Mouse (Mus musculus) CH12.LX (cell line): Measurements from ENCODE around the gene Il1rn. TPM values are rescaled to one million over a fixed set of nuclear protein-coding genes. Genes with fewer than 3 reads are reported as not detected.
A peak's percentile ranks its signal among the peaks of the same experiment; 100 is the strongest.

Source experiments
- DNase-seq: peaks from one replicate; pipeline ENCODE4 v3.0.0-alpha.2; 2013; ENCODE audit errors: extremely low read depth
- H3K27ac ChIP-seq: 2 replicates; pipeline ENCODE4 v1.5.1; 2012; ENCODE audit warnings: low read depth, mild to moderate bottlenecking, control low read depth, moderate library complexity; ENCODE audit not compliant: insufficient read depth
- H3K27me3 ChIP-seq: replicated peaks from 2 replicates; pipeline ENCODE3; 2012; ENCODE audit warnings: inconsistent platforms
- H3K36me3 ChIP-seq, 2 experiments: replicated peaks in 1 of 2; 2 replicates each; pipeline versions ENCODE3 to v1.6.1; 2012; ENCODE audit warnings: inconsistent platforms in 1 of 2, low read length in 1 of 2, mild to moderate bottlenecking in 1 of 2, mixed read lengths in 1 of 2, moderate library complexity in 1 of 2; ENCODE audit not compliant: control insufficient read depth in 1 of 2, insufficient read depth in 1 of 2
- H3K4me1 ChIP-seq, 2 experiments: 2 replicates each; pipeline ENCODE4 v1.6.1; 2012; ENCODE audit warnings: inconsistent platforms in 1 of 2, moderate library complexity in 1 of 2; ENCODE audit not compliant: insufficient read depth in 2 of 2, control insufficient read depth in 1 of 2
- H3K4me2 ChIP-seq: 2 replicates; pipeline ENCODE4 v1.6.1; 2012; ENCODE audit warnings: low read depth, mild to moderate bottlenecking, control low read depth; ENCODE audit not compliant: poor library complexity, insufficient read depth, severe bottlenecking
- H3K4me3 ChIP-seq, 3 experiments: fragments of 150-350 bp in 1 of 3; sonication (generic) in 1 of 3; replicated peaks in 1 of 3; 2 replicates each; pipeline versions ENCODE3 to v1.5.1; 2011 to 2012; ENCODE audit warnings: low read depth in 2 of 3, low read length in 2 of 3, mild to moderate bottlenecking in 2 of 3, moderate library complexity in 2 of 3, control low read depth in 1 of 3, improper control_type of control experiment in 1 of 3, inconsistent platforms in 1 of 3, mixed read lengths in 1 of 3; ENCODE audit not compliant: poor library complexity in 1 of 3
- H3K79me2 ChIP-seq: replicated peaks from 2 replicates; pipeline ENCODE4 v1.6.1; 2012; ENCODE audit warnings: mild to moderate bottlenecking, moderate library complexity; ENCODE audit not compliant: control insufficient read depth, poor library complexity, insufficient read depth, severe bottlenecking; ENCODE audit errors: extremely low read depth
- H3K9ac ChIP-seq: 2 replicates; pipeline ENCODE4 v1.6.1; 2012; ENCODE audit warnings: low read depth, mild to moderate bottlenecking, control low read depth, moderate library complexity; ENCODE audit not compliant: insufficient read depth
- H3K9me3 ChIP-seq: replicated peaks from 2 replicates; pipeline ENCODE3; 2012; ENCODE audit warnings: low read length, inconsistent platforms, mixed read lengths
- CHD2 ChIP-seq: IDR thresholded peaks from 2 replicates; pipeline ENCODE4 v1.6.1; 2011; ENCODE audit warnings: low read length, improper control_type of control experiment
- CTCF ChIP-seq, 2 experiments: IDR thresholded peaks in 1 of 2; conservative IDR thresholded peaks in 1 of 2; 2 replicates each; pipeline ENCODE4 v1.5.1; 2011 to 2012; ENCODE audit warnings: low read depth in 2 of 2, low read length in 2 of 2, improper control_type of control experiment in 1 of 2, inconsistent platforms in 1 of 2, mild to moderate bottlenecking in 1 of 2, moderate library complexity in 1 of 2
- EP300 ChIP-seq: IDR thresholded peaks from 2 replicates; pipeline ENCODE4 v1.6.1; 2011; ENCODE audit warnings: low read length, improper control_type of control experiment
- ETS1 ChIP-seq: conservative IDR thresholded peaks from 2 replicates; pipeline ENCODE4 v1.6.1; 2012; ENCODE audit warnings: low read depth, mild to moderate bottlenecking, inconsistent platforms, low read length, improper control_type of control experiment, moderate library complexity
- GABPA ChIP-seq: IDR thresholded peaks from 2 replicates; pipeline ENCODE4 v1.6.1; 2012; ENCODE audit warnings: low read depth, low read length, improper control_type of control experiment, inconsistent platforms; ENCODE audit not compliant: insufficient replicate concordance
- HCFC1 ChIP-seq: IDR thresholded peaks from 2 replicates; pipeline ENCODE4 v1.6.1; 2012; ENCODE audit warnings: low read depth, mild to moderate bottlenecking, inconsistent platforms, low read length, improper control_type of control experiment
- IRF4 ChIP-seq: IDR thresholded peaks from 2 replicates; pipeline ENCODE4 v1.6.1; 2014; ENCODE audit warnings: low read depth, mild to moderate bottlenecking, inconsistent platforms, low read length, improper control_type of control experiment
- KAT2A ChIP-seq: IDR thresholded peaks from 2 replicates; pipeline ENCODE4 v1.6.1; 2012; ENCODE audit warnings: low read length, improper control_type of control experiment, inconsistent platforms; ENCODE audit not compliant: insufficient replicate concordance
- MEF2A ChIP-seq: IDR thresholded peaks from 2 replicates; pipeline ENCODE4 v1.6.1; 2014; ENCODE audit warnings: low read depth, mild to moderate bottlenecking, inconsistent platforms, low read length, improper control_type of control experiment, borderline replicate concordance
- MXI1 ChIP-seq: IDR thresholded peaks from 2 replicates; pipeline ENCODE4 v1.6.1; 2011; ENCODE audit warnings: mild to moderate bottlenecking, low read depth, low read length, improper control_type of control experiment
- MYC ChIP-seq: IDR thresholded peaks from 2 replicates; pipeline ENCODE4 v1.6.1; 2011; ENCODE audit warnings: low read depth, mild to moderate bottlenecking, improper control_type of control experiment, low read length
- NELFE ChIP-seq: IDR thresholded peaks from 2 replicates; pipeline ENCODE4 v1.6.1; 2011; ENCODE audit warnings: low read depth, low read length, improper control_type of control experiment
- PAX5 ChIP-seq: IDR thresholded peaks from 2 replicates; pipeline ENCODE4 v1.6.1; 2012; ENCODE audit warnings: low read length, inconsistent platforms, mixed read lengths
- POLR2A ChIP-seq: IDR thresholded peaks from 2 replicates; pipeline ENCODE4 v1.6.1; 2011; ENCODE audit warnings: low read depth, mild to moderate bottlenecking, improper control_type of control experiment, low read length
- POLR2AphosphoS2 ChIP-seq: IDR thresholded peaks from 2 replicates; pipeline ENCODE4 v1.6.1; 2011; ENCODE audit warnings: low read depth, low read length, improper control_type of control experiment
- SIN3A ChIP-seq: IDR thresholded peaks from 2 replicates; pipeline ENCODE4 v1.6.1; 2012; ENCODE audit warnings: low read length, improper control_type of control experiment, inconsistent platforms
- SMC3 ChIP-seq: IDR thresholded peaks from 2 replicates; pipeline ENCODE4 v1.6.1; 2011; ENCODE audit warnings: low read depth, low read length, improper control_type of control experiment
- TBP ChIP-seq: conservative IDR thresholded peaks from 2 replicates; pipeline ENCODE4 v1.6.1; 2011; ENCODE audit warnings: low read depth, low read length, improper control_type of control experiment
- USF1 ChIP-seq: IDR thresholded peaks from 2 replicates; pipeline ENCODE4 v1.6.1; 2014; ENCODE audit warnings: low read depth, mild to moderate bottlenecking, inconsistent platforms, low read length, improper control_type of control experiment
- ZNF384 ChIP-seq: IDR thresholded peaks from 2 replicates; pipeline ENCODE4 v1.6.1; 2012; ENCODE audit warnings: low read depth, low read length, improper control_type of control experiment, inconsistent platforms
- dilution Hi-C: fragments of 300-500 bp; cut with MboI; formaldehyde crosslinking; loops from 2 replicates; pipeline ENCODE4 v1.14.3; 2020; ENCODE audit warnings: low sequenced_read_pairs; ENCODE audit not compliant: extremely low pct_unique_long_range_greater_than_20kb, extremely low pct_ligation_motif_present
- in situ Hi-C: fragments of 300-500 bp; cut with MboI; formaldehyde crosslinking; loops from 3 replicates; pipeline ENCODE4 v1.14.3; 2019; ENCODE audit warnings: low sequenced_read_pairs, low pct_ligation_motif_present, low pct_unique_long_range_greater_than_20kb, mixed read lengths
- polyA plus RNA-seq: library from polyadenylated mRNA; unstranded; fragments of >175 nt; gene quantifications from 2 replicates; pipeline ENCODE4 v1.2.1, GENCODE M21; 2012; ENCODE audit warnings: low read depth; ENCODE audit not compliant: insufficient read length
- total RNA-seq, 2 experiments: library from RNA; depleted of rRNA; stranded (reverse); fragments of 300-350 nt in 1 of 2; fragments of >200 nt in 1 of 2; gene quantifications; 2 replicates each; pipeline ENCODE4 v1.2.3; 2012 to 2014

The Il1rn gene
- total and polyA plus RNA-seq, 3 experiments: 0.37 to 0.98 (median 0.71) TPM

DNA sequence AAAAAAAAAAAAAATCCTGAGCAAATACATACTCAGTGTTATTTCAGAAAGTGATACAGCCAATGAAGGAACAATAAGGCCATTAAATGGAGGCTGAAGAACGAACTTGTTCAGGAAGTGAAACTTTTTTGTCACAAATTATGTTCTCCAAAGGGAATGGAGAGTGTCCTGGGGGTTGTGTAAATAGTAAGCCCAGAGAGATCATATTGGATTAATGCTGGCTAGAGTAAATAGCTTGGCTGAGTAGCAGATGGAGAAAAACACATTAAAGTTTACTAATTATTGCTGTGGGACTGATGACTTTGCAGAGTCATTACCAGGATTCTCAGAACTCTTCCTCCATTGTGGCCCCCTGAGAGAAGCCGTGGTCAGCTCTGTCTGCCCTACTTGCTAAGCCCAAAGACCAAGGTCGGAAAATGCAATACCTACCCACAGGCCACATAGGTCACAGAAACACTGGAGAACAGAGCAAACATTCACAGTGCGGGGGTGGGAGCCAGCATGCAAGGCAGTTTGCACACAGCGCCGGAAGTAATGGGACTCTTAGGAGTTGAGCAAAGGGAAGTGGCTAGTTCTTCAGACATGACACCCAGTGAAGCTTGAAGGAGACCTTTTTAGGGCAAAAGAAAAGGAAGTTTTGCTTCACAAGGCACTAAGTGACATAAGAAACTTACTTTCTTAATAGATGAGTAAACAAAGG, 25.2 kb upstream of the Il1rn start:
- Histone ChIP-seq H3K79me2 (no peaks in the 10 kb centered on the region), H3K9ac (no peak overlapping the region), H3K27me3 (no peaks in the 10 kb centered on the region), H3K4me2 (no peak overlapping the region), H3K9me3 (no peaks in the 10 kb centered on the region), H3K4me1 (peaks cover 2 to 27% of the 10 kb centered on the region in 2 experiments), H3K27ac (no peak overlapping the region), H3K36me3 (no peaks in the 10 kb centered on the region), H3K4me3 (peak overlapping the region in 1 of 3 experiments; percentile 14)
- dilution Hi-C loops (no loop called here), in situ Hi-C loops (no loop called here)
- DNase-seq: peak; percentile 76
- no peak for TF ChIP-seq TBP
- no peak for TF ChIP-seq GABPA
- no peak for TF ChIP-seq SIN3A
- peak; percentile 46; the same call in 1 of the 2 replicates for TF ChIP-seq MXI1
- no peak for TF ChIP-seq POLR2A

DNA sequence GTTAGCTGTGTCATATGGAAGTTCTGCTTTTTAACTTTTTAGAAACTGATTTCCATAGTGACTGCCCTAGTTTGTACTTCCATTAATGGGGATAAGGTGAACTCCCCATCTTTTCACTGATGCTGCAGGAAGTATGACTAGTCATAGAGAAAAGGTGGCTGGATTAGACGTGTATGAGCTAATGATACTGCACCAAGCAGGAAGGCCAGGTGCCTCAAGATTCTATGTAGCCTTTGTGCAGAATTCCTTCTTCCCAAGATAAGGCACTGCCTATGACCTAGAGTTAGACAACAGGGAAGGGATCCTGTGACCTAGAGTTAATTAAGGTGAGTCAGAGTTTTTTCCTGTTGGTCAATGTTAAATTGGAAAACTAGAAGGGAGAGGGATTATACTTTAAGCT, 19.7 kb upstream of the Il1rn start:
- Histone ChIP-seq H3K27ac (no peak overlapping the region), H3K9me3 (no peaks in the 10 kb centered on the region), H3K9ac (no peak overlapping the region), H3K27me3 (no peaks in the 10 kb centered on the region), H3K4me1 (peaks cover 0 to 35% of the 10 kb centered on the region in 2 experiments; a peak in 2 of 4 replicates), H3K79me2 (no peaks in the 10 kb centered on the region), H3K4me2 (no peak overlapping the region)
- in situ Hi-C loops: no loop called here
- DNase-seq: no peak
- TF ChIP-seq MYC: no peak
- no peak for TF ChIP-seq SMC3
- no peak for TF ChIP-seq HCFC1
- TF ChIP-seq TBP: no peak
- TF ChIP-seq PAX5: no peak
- TF ChIP-seq POLR2AphosphoS2: no peak
- TF ChIP-seq ETS1: no peak
- TF ChIP-seq EP300: no peak
- no peak for TF ChIP-seq CHD2
- TF ChIP-seq NELFE: no peak
- no peak for TF ChIP-seq CTCF (conservative IDR thresholded peaks at IDR 0.05 in 1 of 2, IDR thresholded peaks at IDR 0.05 in 1 of 2; ENCODE audit: low read depth in 2 of 2, low read length in 2 of 2)
- TF ChIP-seq KAT2A: no peak
- TF ChIP-seq GABPA: no peak
- no peak for TF ChIP-seq SIN3A
- no peak for TF ChIP-seq IRF4
- TF ChIP-seq ZNF384: no peak
- no peak for TF ChIP-seq USF1
- no peak for TF ChIP-seq POLR2A
- no peak for TF ChIP-seq MEF2A
- TF ChIP-seq, all 38 proteins: peak for 0
- dilution Hi-C loops: no loop called here
- Histone ChIP-seq H3K4me3 (no peak overlapping the region), H3K36me3 (no peaks in the 10 kb centered on the region)
